Mouse (Mus musculus): ENCODE results near the gene Hist1h2br. TPM values are rescaled to one million over a fixed set of nuclear protein-coding genes. Genes with fewer than 3 reads are reported as not detected.
"Not testable (repeated sequence)": the region's sequence is repeated elsewhere in the genome, so short reads cannot be mapped to it uniquely, and the experiment has no call there.

Hist1h2br gene
- total RNA-seq (2012; rRNA removed): 1,633 and 2,083 TPM in 2 replicates
- 9.4 and 19.7 TPM in 2 replicates for total RNA-seq (2014; rRNA removed)
- polyA plus RNA-seq (2012; ENCODE audit: insufficient read length, low read depth): 4.1 and 4.2 TPM in 2 replicates

GRCm38 (mm10) chr13:21833461-21833860 is at the start of gene Hist1h2br, which contains the start of gene Hist1h2ap:
Gene Hist1h2br (plus strand): TSS chr13:21833743.
Gene Hist1h2ap (minus strand): TSS chr13:21833507.
- H3K36me3 ChIP-seq (replicated peaks in 1 of 2; ENCODE audit: control insufficient read depth in 1 of 2, insufficient read depth in 1 of 2, low read length in 1 of 2); H3K27me3 ChIP-seq (replicated peaks); H3K27ac ChIP-seq (ENCODE audit: insufficient read depth, low read depth); dilution Hi-C loops (cut with MboI; ENCODE audit: extremely low pct_ligation_motif_present, extremely low pct_unique_long_range_greater_than_20kb, low sequenced_read_pairs); in situ Hi-C loops (cut with MboI; ENCODE audit: low pct_ligation_motif_present, low pct_unique_long_range_greater_than_20kb, low sequenced_read_pairs); H3K79me2 ChIP-seq (replicated peaks; ENCODE audit: control insufficient read depth, extremely low read depth, insufficient read depth, poor library complexity, severe bottlenecking); H3K4me2 ChIP-seq (ENCODE audit: insufficient read depth, low read depth, poor library complexity, severe bottlenecking); H3K4me3 ChIP-seq (replicated peaks in 1 of 3; ENCODE audit: low read depth in 2 of 3, low read length in 2 of 3, poor library complexity in 1 of 3); H3K9ac ChIP-seq (ENCODE audit: insufficient read depth, low read depth); DNase-seq (ENCODE audit: extremely low read depth); H3K9me3 ChIP-seq (replicated peaks; ENCODE audit: low read length): not testable (repeated sequence)
- peaks cover 0 to 18% of the 10 kb centered on the region in 2 experiments; a peak in 2 of 4 replicates for H3K4me1 ChIP-seq (ENCODE audit: control insufficient read depth in 1 of 2, insufficient read depth in 2 of 2)

GRCm38 (mm10) chr13:21784311-21784710 is 49.2 kb upstream of the Hist1h2br start:
- no peaks in the 10 kb centered on the region for H3K79me2 ChIP-seq (replicated peaks; ENCODE audit: control insufficient read depth, extremely low read depth, insufficient read depth, poor library complexity, severe bottlenecking)
- H3K4me2 ChIP-seq (ENCODE audit: insufficient read depth, low read depth, poor library complexity, severe bottlenecking): peak overlapping the region; percentile 72
- dilution Hi-C loops (cut with MboI; ENCODE audit: extremely low pct_ligation_motif_present, extremely low pct_unique_long_range_greater_than_20kb, low sequenced_read_pairs) (no loop called here), in situ Hi-C loops (cut with MboI; ENCODE audit: low pct_ligation_motif_present, low pct_unique_long_range_greater_than_20kb, low sequenced_read_pairs) (no loop called here)
- peak overlapping the region; percentile 85; the same call in 1 of the 2 replicates for H3K27ac ChIP-seq (ENCODE audit: insufficient read depth, low read depth)
- no peaks in the 10 kb centered on the region for H3K9me3 ChIP-seq (replicated peaks; ENCODE audit: low read length)
- H3K4me3 ChIP-seq (replicated peaks in 1 of 3; ENCODE audit: low read depth in 2 of 3, low read length in 2 of 3, poor library complexity in 1 of 3): no peak overlapping the region
- H3K36me3 ChIP-seq (replicated peaks in 1 of 2; ENCODE audit: control insufficient read depth in 1 of 2, insufficient read depth in 1 of 2, low read length in 1 of 2): no peaks in the 10 kb centered on the region
- peak overlapping the region; percentile 37 for H3K9ac ChIP-seq (ENCODE audit: insufficient read depth, low read depth)
- TF ChIP-seq SMC3 (IDR thresholded peaks at IDR 0.05; ENCODE audit: low read depth, low read length) (no peak), PAX5 (IDR thresholded peaks at IDR 0.05; ENCODE audit: low read length) (no peak), RAD21 (IDR thresholded peaks at IDR 0.05; ENCODE audit: low read depth, low read length) (no peak), JUND (conservative IDR thresholded peaks at IDR 0.05; ENCODE audit: low read depth, low read length) (no peak), MEF2A (IDR thresholded peaks at IDR 0.05; ENCODE audit: borderline replicate concordance, low read depth, low read length) (no peak), BHLHE40 (IDR thresholded peaks at IDR 0.05; ENCODE audit: low read depth, low read length) (no peak)
- peak; percentile 29 for DNase-seq (ENCODE audit: extremely low read depth)
- peaks cover 0 to 33% of the 10 kb centered on the region in 2 experiments; a peak in 3 of 4 replicates for H3K4me1 ChIP-seq (ENCODE audit: control insufficient read depth in 1 of 2, insufficient read depth in 2 of 2)
- no peaks in the 10 kb centered on the region for H3K27me3 ChIP-seq (replicated peaks)

- Histone ChIP-seq H3K4me3 (replicated peaks in 1 of 3; ENCODE audit: low read depth in 2 of 3, low read length in 2 of 3, poor library complexity in 1 of 3) (peak overlapping the region; percentile 2 to 57 (median 37)), H3K9ac (ENCODE audit: insufficient read depth, low read depth) (peak overlapping the region; percentile 78), H3K9me3 (replicated peaks; ENCODE audit: low read length) (no peaks in the 10 kb centered on the region), H3K4me2 (ENCODE audit: insufficient read depth, low read depth, poor library complexity, severe bottlenecking) (peak overlapping the region; percentile 59), H3K36me3 (replicated peaks in 1 of 2; ENCODE audit: control insufficient read depth in 1 of 2, insufficient read depth in 1 of 2, low read length in 1 of 2) (no peaks in the 10 kb centered on the region), H3K27ac (ENCODE audit: insufficient read depth, low read depth) (peak overlapping the region; percentile 92), H3K4me1 (ENCODE audit: control insufficient read depth in 1 of 2, insufficient read depth in 2 of 2) (peaks cover 0 to 30% of the 10 kb centered on the region in 2 experiments; a peak in 3 of 4 replicates), H3K79me2 (replicated peaks; ENCODE audit: control insufficient read depth, extremely low read depth, insufficient read depth, poor library complexity, severe bottlenecking) (no peaks in the 10 kb centered on the region), H3K27me3 (replicated peaks) (no peaks in the 10 kb centered on the region)
- DNase-seq (ENCODE audit: extremely low read depth): peak; percentile 68
- dilution Hi-C loops (cut with MboI; ENCODE audit: extremely low pct_ligation_motif_present, extremely low pct_unique_long_range_greater_than_20kb, low sequenced_read_pairs) (no loop called here), in situ Hi-C loops (cut with MboI; ENCODE audit: low pct_ligation_motif_present, low pct_unique_long_range_greater_than_20kb, low sequenced_read_pairs) (no loop called here)
- no peak for TF ChIP-seq RAD21 (IDR thresholded peaks at IDR 0.05; ENCODE audit: low read depth, low read length)
- no peak for TF ChIP-seq ZKSCAN1 (IDR thresholded peaks at IDR 0.05; ENCODE audit: borderline replicate concordance, low read depth, low read length)
- TF ChIP-seq ETS1 (conservative IDR thresholded peaks at IDR 0.05; ENCODE audit: low read depth, low read length): no peak
- TF ChIP-seq USF2 (conservative IDR thresholded peaks at IDR 0.05; ENCODE audit: low read depth, low read length): no peak
- no peak for TF ChIP-seq MXI1 (IDR thresholded peaks at IDR 0.05; ENCODE audit: low read depth, low read length)
- TF ChIP-seq USF1 (IDR thresholded peaks at IDR 0.05; ENCODE audit: low read depth, low read length): no peak
- TF ChIP-seq SMC3 (IDR thresholded peaks at IDR 0.05; ENCODE audit: low read depth, low read length): no peak
- peak; percentile 79; the same call in 1 of the 2 replicates for TF ChIP-seq NELFE (IDR thresholded peaks at IDR 0.05; ENCODE audit: low read depth, low read length)
- TF ChIP-seq KAT2A (IDR thresholded peaks at IDR 0.05; ENCODE audit: insufficient replicate concordance, low read length): no peak
- peak; percentile 97 for TF ChIP-seq CHD1 (IDR thresholded peaks at IDR 0.05; ENCODE audit: low read depth, low read length)
- TF ChIP-seq UBTF (IDR thresholded peaks at IDR 0.05; ENCODE audit: low read depth, low read length): peak; percentile 95; the same call in 1 of the 2 replicates
- TF ChIP-seq BHLHE40 (IDR thresholded peaks at IDR 0.05; ENCODE audit: low read depth, low read length): no peak
- no peak for TF ChIP-seq MAZ (IDR thresholded peaks at IDR 0.05; ENCODE audit: low read depth, low read length)
- TF ChIP-seq ZNF384 (IDR thresholded peaks at IDR 0.05; ENCODE audit: low read depth, low read length): no peak
- TF ChIP-seq TBP (conservative IDR thresholded peaks at IDR 0.05; ENCODE audit: low read depth, low read length): no peak
- TF ChIP-seq SIN3A (IDR thresholded peaks at IDR 0.05; ENCODE audit: low read length): no peak; the same call in 1 of the 2 replicates
- TF ChIP-seq JUN (IDR thresholded peaks at IDR 0.05; ENCODE audit: insufficient read depth, low read depth, low read length): no peak
- TF ChIP-seq MEF2A (IDR thresholded peaks at IDR 0.05; ENCODE audit: borderline replicate concordance, low read depth, low read length): no peak
- TF ChIP-seq GABPA (IDR thresholded peaks at IDR 0.05; ENCODE audit: insufficient replicate concordance, low read depth, low read length): no peak
- no peak for TF ChIP-seq HCFC1 (IDR thresholded peaks at IDR 0.05; ENCODE audit: low read depth, low read length)
- peak; percentile 81 for TF ChIP-seq POLR2A (IDR thresholded peaks at IDR 0.05; ENCODE audit: low read depth, low read length)
Measured at GRCm38 (mm10) chr13:21786189-21786898, 47.2 kb upstream of the Hist1h2br start.
